Mouse (Mus musculus) bone marrow macrophage, adult 2 months (primary cell): Measurements from ENCODE around the gene Relb.

ENCODE experiments used
- CTCF ChIP-seq: IDR thresholded peaks from 2 replicates; pipeline ENCODE4 v1.5.1; 2012; ENCODE audit warnings: low read depth, mild to moderate bottlenecking, low read length, moderate library complexity
- POLR2A ChIP-seq: IDR thresholded peaks from 2 replicates; pipeline ENCODE4 v1.6.1; 2012; ENCODE audit warnings: mild to moderate bottlenecking, low read depth, low read length, borderline replicate concordance

GRCm38 (mm10) chr7:19623433-19623832, 5.8 kb downstream of the Relb start:
- TF ChIP-seq CTCF, result no peak
- TF ChIP-seq POLR2A, result no peak
